Mouse (Mus musculus) cerebellum, adult 9-10 months (tissue): Measurements from ENCODE around the gene Slc41a3.

ENCODE experiments used
- DNase-seq: peaks from one replicate; pipeline ENCODE4 v3.0.0; 2022

Gene Slc41a3

GRCm38 (mm10) chr6:90688003-90688402 is 83.5 kb downstream of the Slc41a3 start:
- DNase-seq = no peak

GRCm38 (mm10) chr6:90688742-90689141 is 84.2 kb downstream of the Slc41a3 start:
- DNase-seq = no peak

- DNase-seq = no peak
These were observed 85.0 kb downstream of the Slc41a3 start for GRCm38 (mm10) chr6:90689500-90689899.

- no peak for DNase-seq
These were observed 87.4 kb downstream of the Slc41a3 start for GRCm38 (mm10) chr6:90691935-90692334.

GRCm38 (mm10) chr6:90692404-90692803 is 87.9 kb downstream of the Slc41a3 start:
- peak; percentile 75 for DNase-seq

GRCm38 (mm10) chr6:90695754-90696153 is 91.2 kb downstream of the Slc41a3 start:
- no peak for DNase-seq
